Mouse (Mus musculus) monocyte, adult 2 months (primary cell): ENCODE measurements around the gene Rpl5.
"Not testable (repeated sequence)": the region's sequence is repeated elsewhere in the genome, so short reads cannot be mapped to it uniquely, and the experiment has no call there.

Source experiments
- DNase-seq, 2 experiments: peaks; one replicate each; pipeline ENCODE4 v3.0.0; 2022; ENCODE audit warnings: low spot score in 2 of 2, low read depth in 1 of 2

The Rpl5 gene

DNA sequence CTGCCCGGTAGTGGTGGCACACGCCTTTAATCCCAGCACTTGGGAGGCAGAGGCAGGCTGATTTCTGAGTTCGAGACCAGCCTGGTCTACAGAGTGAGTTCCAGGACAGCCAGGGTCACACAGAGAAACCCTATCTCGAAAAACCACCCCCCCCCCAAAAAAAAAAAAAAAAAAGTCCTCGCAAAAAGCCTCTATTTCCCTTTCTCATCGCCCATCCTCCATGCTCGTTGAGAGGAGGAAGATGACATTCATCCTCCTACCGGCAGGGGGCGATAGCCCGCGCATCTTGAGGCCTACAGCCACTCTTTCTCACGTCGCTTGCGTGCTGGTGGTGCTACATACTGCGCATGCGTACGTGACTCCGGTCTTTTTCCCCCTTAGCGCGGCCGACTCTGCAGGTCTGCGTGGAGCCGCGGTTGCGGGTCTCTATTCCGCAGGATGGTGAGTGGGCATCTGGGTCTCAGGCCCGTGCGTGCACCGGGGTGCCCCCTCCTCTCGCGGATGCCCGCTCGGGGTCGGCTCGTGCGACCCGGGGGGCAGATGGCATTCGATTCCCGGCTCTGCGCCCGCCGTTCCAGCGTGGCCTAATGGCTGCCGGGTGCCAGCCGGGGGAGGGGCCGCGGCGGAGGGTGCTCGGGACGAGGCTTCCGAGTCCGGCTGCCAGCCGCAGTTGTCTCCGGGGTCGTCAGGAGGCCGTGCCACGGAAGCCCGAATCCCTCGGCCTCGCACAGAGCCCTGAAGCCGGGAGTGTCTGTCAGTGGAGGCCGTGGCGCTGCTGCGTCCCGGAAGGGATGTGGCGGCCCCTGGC, at the start of gene Rpl5:
Rpl5 (plus strand) TSS at position 297 of the 808 bp plus-strand sequence.
- DNase-seq, result peak; percentile 86 to 93

DNA sequence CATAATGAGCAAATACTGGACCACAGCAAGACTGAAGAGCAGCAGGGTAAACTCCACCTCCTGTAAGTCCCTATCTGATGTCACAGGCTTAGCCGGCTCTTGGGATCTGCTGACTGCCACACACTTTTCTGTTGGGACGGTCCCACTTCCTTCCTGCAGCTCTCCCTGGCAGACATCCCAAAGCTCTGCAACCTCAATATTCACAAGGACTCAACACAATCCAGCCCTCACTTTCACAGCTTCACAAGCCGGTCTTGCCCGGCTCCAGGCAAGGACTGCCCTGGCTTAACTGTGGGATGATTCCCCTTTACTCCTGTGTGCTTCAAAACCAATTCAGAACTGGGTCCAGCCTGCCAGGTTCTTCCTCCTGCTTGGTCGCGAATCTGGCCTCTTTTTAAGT, 46.5 kb upstream of the Rpl5 start:
- DNase-seq, result no peak

DNA sequence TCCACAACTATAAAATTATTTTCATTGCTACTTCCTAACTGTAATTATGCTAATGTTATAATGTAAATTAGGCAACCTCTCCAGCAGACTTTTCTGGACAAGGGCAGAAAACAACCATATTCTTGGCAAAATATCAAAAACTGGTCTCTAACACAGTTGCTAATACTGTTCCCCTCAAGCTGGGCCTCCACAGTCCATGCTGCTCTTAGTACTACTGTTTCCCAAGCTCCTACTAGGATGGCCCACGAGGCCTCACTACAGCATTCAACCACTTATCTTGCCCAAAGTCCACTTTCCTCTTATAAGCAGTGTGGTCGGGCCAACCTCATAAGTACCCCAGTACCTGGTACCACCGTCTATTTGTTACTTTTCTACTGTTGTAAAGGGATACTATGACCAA, 45.7 kb upstream of the Rpl5 start:
- DNase-seq, result no peak

DNA sequence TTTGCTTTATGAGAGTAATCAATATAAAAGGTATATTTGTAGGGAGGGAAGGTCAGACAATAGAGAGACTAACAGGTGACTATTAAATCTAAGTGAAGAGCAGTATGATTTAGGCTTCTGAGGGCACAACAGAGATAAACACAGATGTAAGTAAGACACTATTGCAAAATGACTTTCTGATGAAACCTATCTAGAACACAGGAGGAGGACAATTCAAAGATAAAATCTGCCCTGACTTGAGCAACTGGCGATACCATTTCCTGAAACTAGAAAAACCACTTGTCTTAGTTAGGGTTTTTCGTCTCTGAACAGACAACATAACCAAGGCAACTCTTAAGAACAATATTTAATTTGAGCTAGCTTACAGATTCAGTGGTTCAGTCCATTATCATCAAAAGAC, 44.8 kb upstream of the Rpl5 start:
- DNase-seq, result no peak

DNA sequence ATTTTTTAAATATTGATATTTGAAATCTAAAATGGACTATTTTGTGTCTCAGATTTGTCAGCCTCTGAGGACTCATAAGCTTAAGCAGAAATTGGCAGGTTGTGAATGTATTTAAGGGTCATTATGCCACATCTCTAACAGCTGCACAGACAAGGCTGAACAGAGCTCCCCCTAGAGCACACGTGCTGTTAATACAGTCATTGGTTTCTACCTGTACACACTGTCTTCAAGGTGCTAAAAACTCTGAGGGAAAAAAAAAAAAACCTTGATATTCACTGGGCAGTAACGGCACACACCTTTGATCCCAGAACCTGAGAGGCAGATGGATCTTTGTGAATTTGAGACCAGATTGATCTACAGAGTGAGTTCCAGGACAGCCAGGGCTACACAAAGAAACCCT, 41.3 kb upstream of the Rpl5 start:
- no peak for DNase-seq

DNA sequence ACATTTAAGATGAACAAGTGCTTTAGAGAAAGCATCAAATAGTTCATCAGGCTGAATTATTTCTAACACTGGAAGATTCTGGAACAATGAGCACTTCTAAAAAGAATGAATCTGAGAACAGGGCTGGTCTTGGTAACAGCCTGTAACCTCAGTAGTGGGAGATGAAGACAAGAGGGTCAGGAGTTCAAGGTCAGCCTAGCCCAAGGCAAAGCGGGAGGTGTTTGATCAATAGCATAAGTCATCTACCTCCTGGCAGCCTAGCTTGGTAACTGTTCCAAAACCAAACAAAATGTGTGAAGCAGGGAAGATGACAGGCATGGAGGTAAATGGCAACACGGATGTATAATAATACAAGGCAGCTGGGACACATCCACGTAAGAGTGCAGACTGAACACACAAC, 36.3 kb upstream of the Rpl5 start:
- DNase-seq, result no peak

DNA sequence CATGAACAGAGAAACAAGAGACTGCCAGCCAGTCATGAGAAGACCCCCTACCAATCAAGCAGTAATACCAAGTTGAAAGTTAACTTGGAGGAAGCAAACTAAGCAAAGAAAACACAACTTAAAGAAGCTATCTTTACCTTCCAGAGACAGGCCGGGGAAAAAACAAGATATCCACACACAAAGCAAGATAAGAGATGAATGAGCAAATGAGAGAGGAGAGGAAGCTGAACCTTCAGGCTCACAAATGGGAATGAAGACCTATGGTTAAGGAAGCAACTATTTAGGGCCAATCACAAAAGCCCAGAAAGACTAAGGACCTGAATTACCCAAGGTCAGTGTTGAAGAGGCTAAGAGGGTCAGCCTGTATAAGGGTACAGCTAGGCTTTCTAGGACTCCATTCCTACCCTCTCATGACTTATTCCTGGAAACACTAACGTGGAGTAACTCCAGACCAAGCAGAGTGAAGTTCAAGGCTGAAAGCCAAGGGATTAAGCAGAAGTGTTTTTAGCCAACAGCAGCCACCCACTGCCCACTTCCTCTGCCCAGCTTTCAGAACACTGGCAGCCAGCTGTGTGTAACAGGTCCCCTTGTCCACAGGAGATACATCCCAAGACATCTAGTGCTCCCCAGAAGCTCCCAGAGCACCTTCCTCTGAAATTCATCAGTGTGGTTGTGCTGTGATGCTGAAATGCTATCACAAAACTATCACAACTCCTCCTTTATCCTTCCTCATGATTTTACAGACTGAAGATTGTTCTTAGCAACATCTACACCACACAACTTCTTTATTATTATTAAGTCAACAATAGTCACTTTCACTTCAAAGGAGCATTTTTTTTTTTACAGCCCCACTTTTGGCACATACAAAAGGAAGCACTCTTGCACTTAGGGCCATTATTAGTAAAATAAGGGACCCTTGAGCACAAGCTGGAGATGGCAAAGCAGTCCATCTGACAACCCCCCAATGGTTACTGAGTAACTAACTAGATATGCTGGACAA, 33.9 kb upstream of the Rpl5 start:
- peak; percentile 54 to 57 for DNase-seq

DNA sequence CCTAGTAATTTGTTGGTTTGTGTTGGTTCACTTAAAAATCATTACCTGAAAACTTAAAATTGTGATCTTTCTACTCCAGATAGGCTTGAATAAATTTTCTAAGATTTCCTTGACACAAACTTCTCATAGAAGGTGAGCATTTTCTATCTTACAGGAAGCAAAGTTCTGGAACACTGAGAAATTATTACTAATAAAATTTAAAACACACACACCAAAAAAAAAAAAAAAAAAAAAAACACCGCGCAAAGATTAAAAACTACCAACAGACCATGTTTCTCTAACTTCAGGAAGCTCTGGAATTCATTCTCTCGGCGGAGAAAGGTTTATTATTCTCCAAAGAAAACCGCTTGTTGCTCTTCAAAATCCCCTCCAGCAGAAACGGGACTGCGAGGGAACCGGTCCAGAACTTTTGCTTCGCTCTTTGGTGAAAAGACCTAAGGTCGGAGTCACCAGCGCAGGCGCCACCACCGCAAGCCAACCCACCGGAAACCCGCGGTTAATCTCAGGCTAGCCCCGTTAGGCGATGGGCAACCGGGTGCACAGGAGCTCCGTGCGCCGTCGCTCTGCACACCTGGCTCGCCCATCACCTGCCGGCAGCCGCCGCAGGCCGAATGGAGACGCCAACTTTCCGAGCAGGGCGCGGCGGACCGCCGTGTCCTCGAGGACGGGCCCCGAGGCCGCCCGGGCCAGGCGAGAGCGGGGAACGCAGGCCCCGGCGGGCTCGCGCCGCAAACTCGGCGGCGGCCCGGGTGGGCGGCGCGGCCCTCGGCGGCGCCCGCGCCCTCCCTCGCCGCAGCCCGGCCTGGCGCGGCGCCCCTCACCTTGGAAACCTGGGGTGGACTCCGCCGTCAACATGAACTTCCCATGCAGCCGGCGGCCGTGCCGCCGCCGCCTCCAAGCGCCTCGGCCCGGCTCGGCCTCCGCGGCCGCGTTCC, 32.1 kb upstream of the Rpl5 start:
- peak; percentile 8 to 16 for DNase-seq

DNA sequence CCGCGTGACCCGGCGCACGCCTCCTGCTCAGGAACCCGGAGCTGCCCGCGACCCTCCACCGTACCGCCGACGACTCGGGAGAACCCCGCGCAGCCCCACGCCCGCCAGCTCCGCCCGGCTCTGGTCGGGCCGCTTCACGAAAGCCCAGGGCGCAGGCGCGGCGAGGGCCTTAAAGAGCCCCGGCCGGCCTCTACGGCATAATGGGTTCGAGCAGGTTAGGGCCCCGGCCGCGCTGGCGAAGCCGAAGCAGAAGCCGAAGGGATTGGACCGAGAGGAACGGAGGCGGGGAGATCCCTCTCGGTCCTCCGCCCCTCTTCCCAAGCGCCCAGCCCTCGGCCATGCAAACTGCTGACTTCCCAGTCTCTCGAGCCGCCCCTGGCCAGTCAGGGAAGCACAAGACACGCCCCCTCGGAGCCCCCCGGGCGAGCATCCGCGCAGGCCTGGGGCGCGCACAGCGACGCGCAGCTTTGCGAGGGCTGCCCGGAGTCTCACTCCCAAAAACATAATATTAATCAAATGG, 31.3 kb upstream of the Rpl5 start:
- DNase-seq, result peak; percentile 35 to 36

DNA sequence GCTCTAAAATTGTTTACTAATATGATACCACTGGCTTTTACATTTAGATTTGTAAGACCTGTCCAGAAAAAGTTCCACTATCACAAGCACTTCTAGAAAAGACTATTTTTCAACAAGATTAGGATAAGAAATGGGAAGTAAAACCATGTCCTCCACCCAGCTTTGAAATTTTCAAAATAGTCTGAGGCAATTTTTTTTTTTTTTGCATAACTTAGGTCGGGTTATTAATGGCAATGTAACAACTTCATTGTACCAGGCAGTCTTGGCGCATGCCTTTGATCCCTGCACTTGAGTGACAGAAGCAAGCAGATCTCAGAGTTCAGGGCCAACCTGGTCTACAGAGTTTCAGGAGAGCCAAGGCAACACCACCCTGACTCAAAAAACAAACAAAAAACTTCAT, 30.6 kb upstream of the Rpl5 start:
- no peak for DNase-seq

DNA sequence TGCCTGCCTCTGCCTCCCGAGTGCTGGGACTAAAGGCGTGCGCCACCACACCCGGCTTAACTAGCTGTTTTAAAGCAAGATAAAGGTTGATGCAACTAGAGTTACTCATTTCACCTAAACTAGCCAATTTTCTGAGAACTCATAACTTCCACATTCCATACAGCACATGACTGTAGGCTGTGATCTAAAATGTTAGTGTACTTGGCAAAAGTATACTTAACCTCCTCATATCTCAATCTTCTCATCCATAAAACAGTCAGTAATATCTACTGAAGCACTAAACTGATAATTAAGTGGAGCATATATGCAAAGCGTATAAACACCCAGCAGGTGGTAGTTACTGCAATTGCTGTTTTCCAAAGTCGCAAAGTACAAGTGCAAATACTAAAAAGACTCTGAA, 27.0 kb upstream of the Rpl5 start:
- no peak for DNase-seq

DNA sequence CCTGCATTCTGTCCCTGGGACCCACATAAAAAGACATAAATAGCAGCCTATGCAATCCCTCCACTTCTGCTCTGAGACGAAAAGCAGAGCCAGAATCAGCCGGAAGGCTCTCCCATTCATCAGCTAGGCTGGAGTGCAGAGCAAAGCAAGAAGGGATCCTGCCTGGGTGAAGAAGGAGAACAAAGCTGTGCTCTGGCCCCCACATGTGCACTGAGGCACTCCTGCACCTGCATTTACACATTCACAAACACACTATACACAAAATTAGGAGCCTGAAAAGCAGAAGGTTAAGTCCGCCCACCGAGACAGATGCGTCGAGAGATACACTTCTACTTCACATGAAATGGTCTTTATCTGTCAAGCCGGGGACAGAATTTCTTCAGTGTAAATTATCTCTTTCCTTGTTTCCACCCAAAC, 26.4 kb upstream of the Rpl5 start:
- DNase-seq, result no peak

DNA sequence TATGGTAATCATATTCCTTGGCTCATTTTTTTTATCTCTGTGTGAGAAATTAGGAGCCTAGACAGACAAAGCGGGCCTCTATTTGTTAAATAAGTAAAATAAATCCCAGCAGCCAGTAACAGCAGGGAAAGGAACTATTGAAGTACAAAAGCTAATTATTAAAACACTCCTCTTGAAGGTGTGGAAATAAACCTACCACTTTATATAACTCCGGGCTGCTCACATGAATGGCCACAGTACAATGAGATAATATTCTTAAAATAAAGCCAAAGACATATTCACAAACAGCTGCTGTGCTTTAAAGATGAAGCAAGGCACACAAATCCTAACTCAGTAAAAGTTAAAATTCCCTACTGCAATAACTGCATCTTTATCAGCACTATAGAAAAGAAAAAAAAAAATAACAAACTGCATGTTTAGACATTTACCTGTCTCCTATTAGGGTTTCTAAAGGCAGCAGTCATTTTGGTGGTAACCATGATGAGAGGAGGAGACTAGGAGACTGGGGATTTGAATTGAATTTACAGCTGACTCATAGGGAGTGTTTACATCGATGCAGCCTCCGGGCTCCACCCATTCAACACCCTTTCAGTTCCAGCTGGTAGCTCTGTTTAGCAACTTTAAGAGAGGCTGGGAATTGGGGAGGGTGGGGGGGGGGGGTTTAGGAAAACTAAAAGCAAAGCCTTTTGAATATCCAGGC, 25.6 kb upstream of the Rpl5 start, which contains the start of gene Evi5:
Evi5 (minus strand) TSS at position 547 of the 700 bp plus-strand sequence.
- no peak for DNase-seq

DNA sequence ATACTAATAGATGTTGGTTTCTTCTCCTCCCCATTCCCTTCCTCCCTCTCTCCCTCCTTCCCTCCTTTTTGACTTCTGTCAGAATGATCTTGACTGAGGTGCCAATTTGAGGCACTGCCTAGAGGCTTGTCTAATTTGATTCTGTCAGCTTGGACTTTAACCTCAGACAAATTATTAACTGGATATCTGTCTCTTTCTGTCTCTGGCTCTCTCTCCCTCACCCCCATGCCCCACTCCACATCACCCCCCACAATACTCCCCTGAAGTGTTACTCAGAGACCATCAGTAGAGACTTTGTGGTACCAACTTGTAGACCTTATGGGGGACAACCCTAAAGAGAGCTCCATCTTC, 25.1 kb upstream of the Rpl5 start:
- DNase-seq, result no peak

DNA sequence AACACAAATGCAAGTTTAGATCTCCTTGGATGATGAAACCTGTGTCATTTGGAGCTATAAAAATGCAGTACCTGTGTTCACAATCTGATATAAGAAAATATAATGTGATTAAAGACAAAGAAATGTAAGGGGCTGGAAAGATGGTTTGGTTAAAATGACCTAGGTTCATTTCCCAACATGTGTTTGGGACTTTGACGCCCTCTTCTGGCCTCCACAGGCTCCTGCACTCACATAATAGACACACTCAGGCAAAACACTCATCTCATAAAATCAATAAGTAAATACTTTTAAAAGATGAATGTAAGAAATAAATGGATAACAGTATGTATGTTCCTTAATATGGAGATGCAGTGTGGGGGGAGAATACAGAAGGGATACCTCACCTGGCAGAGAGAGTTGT, 23.2 kb upstream of the Rpl5 start:
- DNase-seq, result no peak

DNA sequence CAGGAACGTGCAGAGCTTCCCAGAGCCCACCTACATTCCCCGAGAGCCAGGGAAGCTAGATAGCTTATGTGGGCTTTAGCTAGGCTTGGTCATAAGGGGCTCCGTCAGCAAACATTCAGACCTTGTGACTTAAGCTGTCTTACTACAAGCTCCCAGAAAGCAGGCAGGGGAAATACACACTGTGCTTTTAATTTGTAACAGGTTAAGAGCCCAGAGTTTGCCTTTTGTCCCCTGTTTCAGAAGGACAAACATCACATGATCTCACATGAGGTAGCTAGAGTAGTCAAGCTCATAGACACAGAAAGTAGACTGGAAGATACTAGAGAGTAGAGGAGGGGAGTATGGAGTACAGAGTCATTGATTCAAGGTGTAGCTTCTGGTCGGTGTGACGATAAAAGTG, 19.6 kb upstream of the Rpl5 start:
- DNase-seq, result no peak

DNA sequence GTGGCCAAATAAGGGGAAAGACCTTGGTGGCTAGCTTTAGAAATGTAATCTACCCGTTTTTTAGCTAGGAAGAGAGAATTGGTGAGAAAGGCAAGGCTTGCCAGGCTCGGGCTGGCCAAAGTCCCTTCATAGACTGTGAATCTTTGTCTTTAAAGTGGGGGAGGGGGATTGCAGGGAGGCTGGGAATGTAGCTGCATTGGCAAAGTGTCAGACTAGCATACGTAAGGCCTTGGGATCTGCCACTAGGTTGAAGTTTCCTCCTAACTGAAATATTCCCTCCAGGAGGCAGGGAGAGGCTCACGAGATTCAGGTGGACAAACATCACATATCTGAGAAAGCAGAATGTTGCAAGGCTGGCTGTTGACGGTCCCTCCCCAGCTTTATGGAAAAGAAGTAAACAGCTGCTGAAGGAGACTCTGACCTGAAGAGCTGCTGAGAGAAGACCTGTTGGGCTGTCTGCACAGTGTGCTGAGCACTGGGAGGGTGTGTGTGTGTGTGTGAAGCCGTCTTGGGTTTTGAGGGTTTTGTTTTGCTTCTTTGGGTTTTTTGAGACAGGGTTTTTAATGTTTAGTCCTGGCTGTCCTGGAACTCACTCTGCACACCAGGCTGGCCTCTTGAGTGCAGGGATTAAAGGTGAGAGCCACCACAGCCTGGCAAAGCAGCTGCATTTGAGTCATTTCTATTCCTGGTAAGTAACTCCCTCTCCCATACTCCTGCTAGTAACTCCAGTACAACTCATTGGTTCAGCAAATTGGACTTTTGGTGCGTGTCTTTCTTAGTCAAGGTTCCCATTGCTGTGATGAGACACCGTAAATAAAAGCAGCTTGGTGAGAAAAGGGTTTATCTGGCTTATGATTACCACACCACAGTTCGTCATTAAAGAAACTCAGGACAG, 10.1 kb upstream of the Rpl5 start:
- no peak for DNase-seq

DNA sequence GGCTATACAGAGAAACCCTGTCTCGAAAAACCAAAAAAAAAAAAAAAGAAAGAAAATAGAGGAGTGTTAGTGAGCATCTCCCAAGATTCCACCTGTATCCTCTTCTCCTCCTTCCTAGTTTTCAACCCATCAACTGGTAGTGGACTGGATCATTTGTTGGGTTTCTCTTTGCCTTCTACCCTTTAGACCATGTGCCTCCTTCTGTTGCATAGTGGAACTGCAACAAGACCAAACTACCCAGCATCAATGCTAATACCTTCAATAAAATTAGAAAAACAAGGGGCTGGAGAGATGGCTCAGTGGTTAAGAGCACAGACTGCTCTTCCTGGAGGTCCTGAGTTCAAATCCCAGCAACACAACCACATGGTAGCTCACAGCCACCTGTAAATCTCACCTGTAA, 8.8 kb upstream of the Rpl5 start:
- DNase-seq, result not testable (repeated sequence)

DNA sequence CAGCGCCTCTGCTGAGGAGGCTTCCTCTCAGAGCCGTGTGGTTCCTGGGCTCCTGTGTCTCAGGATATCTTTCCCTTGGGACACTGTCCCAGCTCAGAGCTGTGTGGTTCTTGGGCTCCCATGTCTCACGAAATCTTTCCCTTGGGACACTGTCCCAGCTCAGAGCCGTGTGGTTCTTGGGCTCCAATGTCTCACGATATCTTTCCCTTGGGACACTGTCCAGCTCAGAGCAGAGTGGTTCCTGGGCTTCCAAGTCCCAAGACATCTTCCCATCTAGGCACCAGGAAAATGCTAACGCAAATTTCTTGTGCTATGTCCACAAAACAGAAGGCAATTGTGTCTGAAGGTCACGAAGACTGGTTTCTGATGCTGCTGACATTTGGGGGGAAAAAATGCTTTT, 5.6 kb upstream of the Rpl5 start:
- DNase-seq, result no peak
